16 mouse cellular contexts compared by ENCODE assay signal in genomic region chr14:74880868-74881267, GRCm38 (mm10).
"Had no signal": no experiment of that assay in that cellular context is flagged by ENCODE, and none has a peak within 500 bp of the region (broad histone marks: within the 10 kb centered on the region; RNA-seq: fewer than 3 reads in every experiment).

No protein-coding gene starts in this region.

- H3K36me3 ChIP-seq: limb, embryonic 10.5 days; liver, embryonic 15.5 days; midbrain, embryonic 15.5 days; neural tube, embryonic 12.5 days had no signal

- DNase-seq: kidney, adult 9 months; lung, adult 2 months; lung, postnatal 10 days; right cerebral cortex, adult 18-20 months; right cerebral cortex, postnatal 25 days; thymus, postnatal 4 days had no signal

- H3K27ac ChIP-seq: left cerebral cortex, adult 2 months; limb, embryonic 10.5 days; liver, embryonic 15.5 days; macrophage; midbrain, embryonic 15.5 days; neural tube, embryonic 12.5 days; stomach, postnatal 0 days had no signal

- H3K27me3 ChIP-seq: liver, embryonic 15.5 days; midbrain, embryonic 15.5 days; neural tube, embryonic 12.5 days had no signal

- H3K4me2 ChIP-seq: liver, embryonic 11.5 days; liver, embryonic 15.5 days; midbrain, embryonic 11.5 days; midbrain, embryonic 15.5 days; neural tube, embryonic 12.5 days had no signal

- H3K9me3 ChIP-seq: limb, embryonic 10.5 days; liver, embryonic 15.5 days; megakaryocyte, embryonic 14.5 days; midbrain, embryonic 15.5 days; neural tube, embryonic 12.5 days had no signal

- ATAC-seq: midbrain, embryonic 15.5 days had no signal

- H3K4me3 ChIP-seq: left cerebral cortex, adult 2 months; limb, embryonic 10.5 days; liver, embryonic 15.5 days; megakaryocyte, embryonic 14.5 days; midbrain, embryonic 15.5 days; neural tube, embryonic 12.5 days had no signal

- H3K9ac ChIP-seq: liver, embryonic 15.5 days; midbrain, embryonic 15.5 days; neural tube, embryonic 12.5 days had no signal
